Mouse (Mus musculus) retina, adult 2 months (tissue): ENCODE data around the gene Luzp1.

Experiments used
- DNase-seq: peaks from one replicate; pipeline ENCODE4 v3.0.0-alpha.2; 2012; ENCODE audit warnings: low read depth, low spot score

Luzp1 gene

GRCm38 (mm10) chr4:136546279-136547045 is 76.9 kb downstream of the Luzp1 start:
- DNase-seq, result no peak

- DNase-seq, result no peak
These were observed 78.2 kb downstream of the Luzp1 start for GRCm38 (mm10) chr4:136547721-136548120.

GRCm38 (mm10) chr4:136548381-136548801 is 78.8 kb downstream of the Luzp1 start:
- DNase-seq, result no peak

GRCm38 (mm10) chr4:136553108-136553507 is 83.5 kb downstream of the Luzp1 start:
- no peak for DNase-seq

GRCm38 (mm10) chr4:136557638-136558037 is 88.1 kb downstream of the Luzp1 start:
- no peak for DNase-seq

- DNase-seq, result no peak
These were observed 90.1 kb downstream of the Luzp1 start for GRCm38 (mm10) chr4:136559690-136560089.

- DNase-seq, result no peak
These were observed 90.9 kb downstream of the Luzp1 start for GRCm38 (mm10) chr4:136560270-136560991.

- DNase-seq, result no peak
These were observed 93.2 kb downstream of the Luzp1 start for GRCm38 (mm10) chr4:136562755-136563154.

- DNase-seq, result no peak
These were observed 99.1 kb downstream of the Luzp1 start for GRCm38 (mm10) chr4:136568629-136569028.

GRCm38 (mm10) chr4:136569998-136570397 is 100.4 kb downstream of the Luzp1 start:
- no peak for DNase-seq

GRCm38 (mm10) chr4:136581885-136582284 is 112.3 kb downstream of the Luzp1 start:
- DNase-seq, result no peak

- DNase-seq, result no peak
These were observed 117.8 kb downstream of the Luzp1 start for GRCm38 (mm10) chr4:136587221-136587827.

- DNase-seq, result no peak
These were observed 118.4 kb downstream of the Luzp1 start for GRCm38 (mm10) chr4:136588003-136588402.

GRCm38 (mm10) chr4:136592111-136592510 is 122.5 kb downstream of the Luzp1 start:
- no peak for DNase-seq

GRCm38 (mm10) chr4:136594006-136594405 is 124.4 kb downstream of the Luzp1 start:
- no peak for DNase-seq

GRCm38 (mm10) chr4:136595221-136595620 is 125.7 kb downstream of the Luzp1 start:
- no peak for DNase-seq

- no peak for DNase-seq
These were observed 128.8 kb downstream of the Luzp1 start for GRCm38 (mm10) chr4:136598268-136598876.

- no peak for DNase-seq
These were observed 130.3 kb downstream of the Luzp1 start for GRCm38 (mm10) chr4:136599869-136600268.

- no peak for DNase-seq
These were observed 131.0 kb downstream of the Luzp1 start for GRCm38 (mm10) chr4:136600536-136600935.

- DNase-seq, result peak; percentile 49
These were observed 131.9 kb downstream of the Luzp1 start for GRCm38 (mm10) chr4:136601476-136601875.

GRCm38 (mm10) chr4:136602018-136602554 is 132.5 kb downstream of the Luzp1 start:
- DNase-seq, result peak; percentile 18

- DNase-seq, result peak; percentile 86
These were observed 133.0 kb downstream of the Luzp1 start, which contains the start of gene Kdm1a for GRCm38 (mm10) chr4:136602568-136602967. Kdm1a (minus strand) TSS chr4:136602723.
